Mouse (Mus musculus): ENCODE measurements around the gene Akr1cl.

Akr1cl gene

GRCm38 (mm10) chr1:64993206-64993605, 39.4 kb downstream of the Akr1cl start:
- no peak for DNase-seq (ENCODE audit: extremely low spot score, low read depth, low spot score)

DNA sequence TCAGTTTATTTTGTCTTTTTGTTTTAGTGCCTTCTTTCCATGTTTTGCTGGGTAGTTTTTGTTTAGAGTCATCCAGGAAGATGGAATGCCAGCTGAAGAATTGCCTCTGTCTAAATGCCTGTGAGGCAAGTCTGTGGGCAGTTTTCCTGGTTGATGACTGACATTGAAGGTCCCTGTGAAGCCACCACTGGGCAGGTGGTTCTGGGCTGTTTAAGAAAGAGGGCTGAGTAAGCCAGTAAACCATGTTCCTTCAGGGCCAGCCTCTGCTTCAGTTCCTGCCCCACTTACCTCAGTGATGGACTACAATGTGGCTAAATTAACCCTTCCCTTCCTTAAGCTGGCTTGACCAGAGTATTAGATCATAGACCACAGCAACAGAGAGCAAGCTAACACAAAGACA, 44.4 kb downstream of the Akr1cl start:
- DNase-seq (ENCODE audit: extremely low spot score, low read depth, low spot score): no peak

DNA sequence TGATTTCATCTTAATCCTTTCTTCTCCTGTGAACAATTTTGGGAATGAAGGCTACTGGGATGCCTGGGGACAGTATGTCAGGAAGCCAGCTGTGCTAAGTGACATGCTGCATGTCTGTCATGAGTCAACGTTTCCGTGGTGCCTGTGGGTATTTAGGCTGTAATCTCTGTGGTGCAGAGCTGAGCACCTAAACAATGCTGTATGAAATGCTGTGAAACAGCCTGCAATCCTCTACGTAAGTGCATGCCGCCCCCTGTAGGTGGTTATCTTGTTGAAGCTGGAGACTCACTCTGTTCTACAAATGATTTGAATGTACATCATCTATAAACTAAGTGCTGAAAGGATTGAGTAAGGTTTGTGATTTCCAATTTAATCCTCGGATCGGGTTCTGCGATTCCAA, 46.4 kb downstream of the Akr1cl start:
- DNase-seq (ENCODE audit: extremely low spot score, low read depth, low spot score): no peak

DNA sequence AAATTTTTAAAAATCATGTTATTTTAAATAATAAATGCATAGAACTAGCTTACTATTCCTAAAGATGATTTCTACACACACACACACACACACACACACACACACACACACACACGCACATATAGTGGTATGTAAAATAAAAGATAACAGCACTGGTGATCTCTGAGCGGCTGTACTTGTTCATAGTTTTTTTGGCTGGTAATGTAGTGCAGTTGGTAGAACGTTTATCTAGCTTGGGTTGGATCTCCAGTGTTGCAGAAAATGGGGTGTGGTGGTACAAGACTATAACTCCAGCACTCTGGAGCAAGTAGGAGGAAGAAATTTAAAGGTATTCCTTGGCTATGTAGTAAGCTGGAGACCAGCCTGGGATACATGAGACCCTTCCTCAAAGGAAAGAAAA, 49.3 kb downstream of the Akr1cl start:
- no peak for DNase-seq (ENCODE audit: extremely low spot score, low read depth, low spot score)

DNA sequence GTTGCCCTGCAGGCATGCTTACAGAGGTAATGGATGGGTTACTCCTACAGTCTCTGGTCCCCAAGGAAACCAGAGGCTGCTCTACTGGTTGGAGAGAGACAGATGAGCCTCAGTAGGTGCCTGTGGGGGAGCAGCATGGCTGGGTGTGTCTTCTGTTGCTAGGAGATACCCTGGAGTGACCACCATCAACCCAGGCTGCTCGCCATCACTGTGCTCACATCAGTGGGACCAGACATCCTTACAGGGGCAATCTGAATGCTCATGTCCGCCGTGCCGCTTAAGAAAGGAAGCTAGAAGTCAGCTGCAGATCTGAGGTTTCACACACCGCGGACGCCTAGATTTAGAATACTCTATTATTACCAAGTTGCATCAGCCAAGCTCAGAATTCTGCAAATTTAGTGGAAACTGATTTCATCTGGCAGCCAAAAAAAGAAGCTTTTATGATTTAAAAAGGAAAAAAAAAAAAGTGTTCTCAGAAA, 54.2 kb downstream of the Akr1cl start:
- DNase-seq (ENCODE audit: extremely low spot score, low read depth, low spot score): no peak

DNA sequence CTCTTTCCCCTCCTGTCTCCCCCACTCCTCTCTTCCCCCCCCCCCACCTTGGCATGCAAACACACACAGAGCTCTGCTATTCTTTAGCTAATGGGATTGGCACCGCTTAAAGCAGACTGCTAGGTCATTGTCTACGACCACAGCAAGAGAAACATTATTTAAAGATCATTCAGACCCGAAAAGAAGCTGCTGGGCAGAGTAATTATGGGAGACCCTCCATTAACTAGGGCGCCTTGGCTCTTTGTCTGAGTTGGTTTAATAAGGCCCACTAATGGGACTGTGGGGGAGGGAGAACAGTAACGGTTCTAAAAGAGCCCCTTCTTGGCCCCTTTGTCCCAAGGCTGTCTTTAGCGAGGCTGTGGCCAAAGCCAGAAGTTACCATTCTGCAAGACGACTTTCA, 57.2 kb downstream of the Akr1cl start:
- DNase-seq (ENCODE audit: extremely low spot score, low read depth, low spot score): no peak

DNA sequence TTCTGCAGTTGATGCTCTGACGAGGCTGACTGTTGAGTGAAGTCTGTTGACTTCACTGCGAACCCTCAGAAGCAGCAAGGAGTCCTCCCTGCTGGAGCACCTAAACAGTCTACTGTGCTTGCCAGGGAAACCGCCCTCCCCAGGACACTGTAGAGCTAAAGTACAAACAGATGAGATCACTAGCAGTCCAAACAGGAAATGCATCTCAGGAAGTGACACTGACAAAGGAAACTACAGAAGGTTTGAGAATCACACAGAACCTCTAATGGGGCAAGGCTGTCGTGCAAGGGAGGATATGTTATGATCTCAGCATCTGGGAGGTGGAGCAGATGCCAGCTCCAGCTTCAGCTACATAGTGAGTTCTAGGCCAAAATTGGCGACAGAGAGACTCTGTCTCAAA, 61.9 kb downstream of the Akr1cl start:
- DNase-seq (ENCODE audit: extremely low spot score, low read depth, low spot score): no peak
